Mouse (Mus musculus) heart, embryonic 14.5 days (tissue): ENCODE results near the gene Rras. TPM values are rescaled to one million over a fixed set of nuclear protein-coding genes. Genes with fewer than 3 reads are reported as not detected.

ENCODE experiments used
- ATAC-seq: fragments of 200-750 bp; cut with Nextera tagmentation; 2 replicates; pipeline ENCODE4 v1.8.0; 2017; ENCODE audit warnings: low read depth, moderate TSS enrichment; ENCODE audit not compliant: insufficient number of reproducible peaks, insufficient read depth, low FRiP score
- H3K27ac ChIP-seq, 2 experiments: fragments of 200-500 bp in 1 of 2; fragments of 300-500 bp in 1 of 2; sonication (generic) in 1 of 2; replicated peaks in 1 of 2; 2 replicates each; pipeline ENCODE4 v1.5.1; 2012 to 2014; ENCODE audit warnings: low read depth in 2 of 2, low read length in 2 of 2, control low read depth in 1 of 2, mild to moderate bottlenecking in 1 of 2, mixed read lengths in 1 of 2; ENCODE audit not compliant: control insufficient read depth in 1 of 2, insufficient read depth in 1 of 2
- H3K27me3 ChIP-seq: fragments of 300-500 bp; sonication (generic); 2 replicates; pipeline ENCODE4 v1.6.1; 2014; ENCODE audit warnings: mild to moderate bottlenecking, low read length, control low read depth; ENCODE audit not compliant: control insufficient read depth, insufficient read depth
- H3K36me3 ChIP-seq: fragments of 300-500 bp; sonication (generic); 2 replicates; pipeline ENCODE4 v1.6.1; 2014; ENCODE audit warnings: mild to moderate bottlenecking, control low read depth, low read length, mixed read lengths; ENCODE audit not compliant: control insufficient read depth, insufficient read depth
- H3K4me1 ChIP-seq, 2 experiments: fragments of 200-500 bp in 1 of 2; fragments of 300-500 bp in 1 of 2; sonication (generic) in 1 of 2; 2 replicates each; pipeline ENCODE4 v1.6.1; 2012 to 2014; ENCODE audit warnings: low read length in 2 of 2, control low read depth in 1 of 2, mixed read lengths in 1 of 2; ENCODE audit not compliant: control insufficient read depth in 2 of 2, insufficient read depth in 2 of 2
- H3K4me2 ChIP-seq: fragments of 300-500 bp; sonication (generic); 2 replicates; pipeline ENCODE4 v1.6.1; 2014; ENCODE audit warnings: mild to moderate bottlenecking, low read length
- H3K4me3 ChIP-seq, 2 experiments: fragments of 200-500 bp in 1 of 2; fragments of 300-500 bp in 1 of 2; sonication (generic) in 1 of 2; 2 replicates each; pipeline ENCODE4 v1.5.1; 2012 to 2014; ENCODE audit warnings: low read length in 2 of 2, mild to moderate bottlenecking in 2 of 2, control low read depth in 1 of 2, low read depth in 1 of 2, moderate library complexity in 1 of 2; ENCODE audit not compliant: control insufficient read depth in 1 of 2, insufficient read depth in 1 of 2
- H3K9ac ChIP-seq: fragments of 300-500 bp; sonication (generic); 2 replicates; pipeline ENCODE4 v1.6.1; 2014; ENCODE audit warnings: mild to moderate bottlenecking, low read length
- H3K9me3 ChIP-seq: fragments of 300-500 bp; sonication (generic); 2 replicates; pipeline ENCODE4 v1.6.1; 2016; ENCODE audit warnings: low read length, control low read depth; ENCODE audit not compliant: control insufficient read depth
- WGBS: fragments of 180-500 bp; shearing (Covaris S2); extraction: QIAGEN DNeasy Blood & Tissue Kit; methylation state at CpG from one replicate; pipeline ENCODE4 v1.1.7; 2014; 5-methylcytosine and 5-hydroxymethylcytosine counted together
- polyA plus RNA-seq: library from polyadenylated mRNA; unstranded; fragments of >200 nt; fragmentation: Nextera tagmentation; extraction: Ambion mirVana; gene quantifications from 2 replicates; pipeline ENCODE4 v1.2.1, GENCODE M21; 2014

The Rras gene
- polyA plus RNA-seq, 1 experiment from 2014 or later = 108 TPM

GRCm38 (mm10) chr7:45051601-45051974 is 33.8 kb downstream of the Rras start:
- peak overlapping the region; percentile 87 to 97 for H3K27ac ChIP-seq
- peak overlapping the region; percentile 75 to 99 for H3K4me3 ChIP-seq
- peaks cover 42% of the 10 kb centered on the region for H3K36me3 ChIP-seq
- WGBS = 3% methylated on average over 13 of the region's 13 CpGs
- peaks cover 7 to 14% of the 10 kb centered on the region in 2 experiments; a peak in 3 of 4 replicates for H3K4me1 ChIP-seq
- no peaks in the 10 kb centered on the region for H3K9me3 ChIP-seq
- no peaks in the 10 kb centered on the region for H3K27me3 ChIP-seq
- H3K4me2 ChIP-seq = peak overlapping the region; percentile 97
- no peak for ATAC-seq
- peak overlapping the region; percentile 92 for H3K9ac ChIP-seq

GRCm38 (mm10) chr7:45052181-45052861 is 34.6 kb downstream of the Rras start:
- peaks cover 7 to 14% of the 10 kb centered on the region in 2 experiments; a peak in 3 of 4 replicates for H3K4me1 ChIP-seq
- H3K4me3 ChIP-seq = peak overlapping the region; percentile 75 to 99
- no peaks in the 10 kb centered on the region for H3K27me3 ChIP-seq
- H3K36me3 ChIP-seq = peaks cover 35% of the 10 kb centered on the region
- peak overlapping the region; percentile 92 for H3K9ac ChIP-seq
- WGBS = under 1% methylated on average over 38 of the region's 38 CpGs
- H3K4me2 ChIP-seq = peak overlapping the region; percentile 97
- no peak for ATAC-seq
- H3K9me3 ChIP-seq = no peaks in the 10 kb centered on the region
- peak overlapping the region; percentile 87 to 97 for H3K27ac ChIP-seq

- Histone ChIP-seq H3K4me3 (peak within 1 kb of the TSS; percentile 75 to 99), H3K27me3 (no peaks in the 10 kb centered on the region), H3K9me3 (no peaks in the 10 kb centered on the region), H3K9ac (peak within 1 kb of the TSS; percentile 92), H3K4me2 (peak within 1 kb of the TSS; percentile 97), H3K27ac (peak within 1 kb of the TSS; percentile 97), H3K4me1 (peaks cover 7 to 14% of the 10 kb centered on the region in 2 experiments; a peak in 3 of 4 replicates), H3K36me3 (peaks cover 30% of the 10 kb centered on the region)
- 0% methylated on average over 8 of the region's 18 CpGs for WGBS
- ATAC-seq = no peak; the same call in 1 of the 2 replicates
Observed at GRCm38 (mm10) chr7:45052862-45053116, 35.0 kb downstream of the Rras start, which contains the start of gene Prr12. Prr12 (minus strand) TSS chr7:45052881.

GRCm38 (mm10) chr7:45053117-45053930 is 35.6 kb downstream of the Rras start:
- H3K4me1 ChIP-seq = peaks cover 7 to 14% of the 10 kb centered on the region in 2 experiments; a peak in 3 of 4 replicates
- H3K36me3 ChIP-seq = peaks cover 25% of the 10 kb centered on the region
- H3K4me2 ChIP-seq = peak overlapping the region; percentile 97
- WGBS = under 1% methylated on average over 21 of the region's 59 CpGs
- H3K27me3 ChIP-seq = no peaks in the 10 kb centered on the region
- H3K9me3 ChIP-seq = no peaks in the 10 kb centered on the region
- ATAC-seq = peak; percentile 58
- H3K9ac ChIP-seq = peak overlapping the region; percentile 92
- H3K4me3 ChIP-seq = peak overlapping the region; percentile 75 to 99
- H3K27ac ChIP-seq = peak overlapping the region; percentile 97

GRCm38 (mm10) chr7:45053931-45054510 is 36.3 kb downstream of the Rras start:
- no peaks in the 10 kb centered on the region for H3K27me3 ChIP-seq
- H3K9ac ChIP-seq = peak overlapping the region; percentile 92
- peaks cover 18% of the 10 kb centered on the region for H3K36me3 ChIP-seq
- whole genome bisulfite sequencing = under 1% methylated on average over 33 of the region's 33 CpGs
- H3K4me2 ChIP-seq = peak overlapping the region; percentile 97
- no peaks in the 10 kb centered on the region for H3K9me3 ChIP-seq
- ATAC-seq = peak; percentile 95
- peaks cover 7 to 14% of the 10 kb centered on the region in 2 experiments; a peak in 3 of 4 replicates for H3K4me1 ChIP-seq
- H3K27ac ChIP-seq = peak overlapping the region; percentile 92 to 97
- peak overlapping the region; percentile 45 to 75 for H3K4me3 ChIP-seq

- H3K9me3 ChIP-seq = no peaks in the 10 kb centered on the region
- H3K27ac ChIP-seq = no peak overlapping the region
- no peak overlapping the region for H3K9ac ChIP-seq
- H3K4me2 ChIP-seq = no peak overlapping the region
- no peaks in the 10 kb centered on the region for H3K27me3 ChIP-seq
- WGBS = 61% methylated on average over 14 of the region's 14 CpGs
- H3K4me1 ChIP-seq = peaks cover 7 to 8% of the 10 kb centered on the region in 2 experiments; a peak in 3 of 4 replicates
- H3K36me3 ChIP-seq = no peaks in the 10 kb centered on the region
- ATAC-seq = no peak
- no peak overlapping the region for H3K4me3 ChIP-seq
Observed at GRCm38 (mm10) chr7:45056329-45056971, 38.7 kb downstream of the Rras start.

- H3K9ac ChIP-seq = no peak overlapping the region
Observed at GRCm38 (mm10) chr7:45056972-45057348, 39.2 kb downstream of the Rras start.

More at GRCm38 (mm10) chr7:45056972-45057348, 39.2 kb downstream of the Rras start:
- ATAC-seq = no peak
- Histone ChIP-seq H3K36me3 (no peaks in the 10 kb centered on the region), H3K9me3 (no peaks in the 10 kb centered on the region), H3K4me2 (no peak overlapping the region), H3K4me3 (no peak overlapping the region), H3K27ac (no peak overlapping the region), H3K4me1 (peaks cover 5 to 7% of the 10 kb centered on the region in 2 experiments; a peak in 3 of 4 replicates), H3K27me3 (no peaks in the 10 kb centered on the region)
